Mouse (Mus musculus) stomach, postnatal 0 days (tissue): Measurements from ENCODE around the gene Sec22a.

Experiments
- CTCF ChIP-seq: IDR thresholded peaks from 2 replicates; pipeline ENCODE4 v1.5.1; 2016; ENCODE audit warnings: antibody characterized with exemption, low read depth, mild to moderate bottlenecking, moderate library complexity
- EP300 ChIP-seq: optimal IDR thresholded peaks from 2 replicates; pipeline ENCODE3; 2016; ENCODE audit warnings: antibody characterized with exemption

DNA sequence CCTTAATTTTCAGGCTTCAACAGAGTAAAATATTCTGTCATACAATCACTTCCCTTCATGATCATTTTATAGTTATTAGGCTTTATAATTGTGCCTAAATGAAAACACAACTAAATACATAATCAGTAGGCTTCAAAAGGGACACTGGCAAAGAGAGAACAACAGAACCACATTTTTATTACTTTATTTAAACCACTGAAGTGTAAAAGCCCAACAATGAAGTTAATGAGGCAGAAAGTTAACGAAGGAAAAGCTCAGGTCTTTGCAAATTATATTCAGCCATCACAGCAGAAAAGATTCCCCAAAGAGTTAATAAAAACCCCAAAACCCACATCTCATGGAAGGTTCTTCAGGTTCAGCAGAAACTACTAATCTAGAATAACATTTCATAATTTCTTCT is 33.3 kb downstream of the Sec22a start:
- TF ChIP-seq CTCF: no peak
- no peak for TF ChIP-seq EP300
